Mouse (Mus musculus) embryonic fibroblast, embryonic 13.5 days (primary cell): ENCODE data around the gene Mettl7a2.

Source experiments
- CTCF ChIP-seq: IDR thresholded peaks from 2 replicates; pipeline ENCODE4 v1.5.1; 2011; ENCODE audit warnings: mild to moderate bottlenecking, control low read depth, low read length, moderate library complexity, borderline replicate concordance; ENCODE audit not compliant: insufficient read depth
- POLR2A ChIP-seq: IDR thresholded peaks from 2 replicates; pipeline ENCODE4 v1.6.1; 2011; ENCODE audit warnings: low read depth, mild to moderate bottlenecking, control low read depth, low read length, moderate library complexity

DNA sequence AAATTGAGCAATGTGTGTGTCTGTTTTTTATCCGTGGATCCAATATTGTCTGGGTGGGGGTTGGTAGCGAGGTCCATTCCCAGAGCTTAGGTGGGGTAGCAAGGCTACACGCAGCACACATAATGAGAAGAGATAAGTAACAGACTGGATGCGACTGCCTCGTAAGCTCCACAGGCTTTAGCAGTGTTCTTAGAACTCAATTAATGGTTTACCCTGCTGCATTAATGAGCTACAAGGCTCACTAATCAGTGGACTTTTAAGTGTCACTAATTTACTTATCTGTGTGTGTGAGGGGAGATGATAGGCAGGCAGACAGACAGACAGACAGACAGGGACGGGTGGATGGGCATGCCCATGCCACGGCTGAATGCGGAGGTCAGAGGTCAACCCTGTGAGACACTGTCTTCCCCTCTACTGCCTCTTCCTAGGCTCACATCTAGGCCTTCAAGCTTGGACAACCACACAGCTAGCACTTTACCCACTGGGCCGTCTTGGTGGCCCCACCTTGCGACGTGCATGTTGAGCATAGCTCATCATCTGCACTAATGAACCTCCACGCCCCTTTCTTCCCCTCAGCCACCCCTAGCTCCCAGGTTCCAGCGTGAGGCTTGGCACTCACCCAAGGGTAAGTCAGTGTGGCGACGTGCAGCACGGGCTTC lies 47.7 kb downstream of the Mettl7a2 start:
- no peak for TF ChIP-seq POLR2A
- TF ChIP-seq CTCF = no peak
